Mouse (Mus musculus): ENCODE results near the gene Fam84b. TPM values are rescaled to one million over a fixed set of nuclear protein-coding genes. Genes with fewer than 3 reads are reported as not detected.
A peak's percentile ranks its signal among the peaks of the same experiment; 100 is the strongest.
"Not testable (repeated sequence)": the region's sequence is repeated elsewhere in the genome, so short reads cannot be mapped to it uniquely, and the experiment has no call there.

The Fam84b gene
- polyA plus RNA-seq, 1 experiment from 2014 or later, result 11.6 TPM

- 16% methylated on average over 3 of the region's 3 CpGs for WGBS
- ATAC-seq (ENCODE audit: insufficient number of reproducible peaks, insufficient read depth, low FRiP score, low TSS enrichment), result no peak
- Histone ChIP-seq H3K9ac (no peak overlapping the region), H3K9me3 (no peaks in the 10 kb centered on the region), H3K4me1 (peaks cover 16% of the 10 kb centered on the region; the same call in 1 of the 2 replicates), H3K27me3 (no peaks in the 10 kb centered on the region), H3K27ac (no peak overlapping the region), H3K4me2 (replicated peaks) (no peak overlapping the region), H3K4me3 (no peak overlapping the region), H3K36me3 (no peaks in the 10 kb centered on the region)
These were observed 7.7 kb downstream of the Fam84b start for GRCm38 (mm10) chr15:60845886-60846285.

GRCm38 (mm10) chr15:60841785-60842184, 11.8 kb downstream of the Fam84b start:
- no peak for ATAC-seq (ENCODE audit: insufficient number of reproducible peaks, insufficient read depth, low FRiP score, low TSS enrichment)
- no peak overlapping the region for H3K4me2 ChIP-seq (replicated peaks)

GRCm38 (mm10) chr15:60841312-60841711, 12.3 kb downstream of the Fam84b start:
- H3K4me1 ChIP-seq, result not testable (repeated sequence)

More at GRCm38 (mm10) chr15:60841785-60842184, 11.8 kb downstream of the Fam84b start:
- WGBS, result 18% methylated on average over 4 of the region's 4 CpGs
- Histone ChIP-seq H3K4me3 (no peak overlapping the region), H3K27ac (no peak overlapping the region), H3K4me1 (0 out of 2 replicates have a peak, but pooled peaks cover 11% of the 10 kb centered on the region), H3K9me3 (no peaks in the 10 kb centered on the region), H3K36me3 (no peaks in the 10 kb centered on the region), H3K9ac (no peak overlapping the region), H3K27me3 (no peaks in the 10 kb centered on the region)

GRCm38 (mm10) chr15:60840296-60840670, 13.3 kb downstream of the Fam84b start:
- H3K9me3 ChIP-seq, result no peaks in the 10 kb centered on the region
- no peaks in the 10 kb centered on the region for H3K27me3 ChIP-seq
- H3K27ac ChIP-seq, result no peak overlapping the region
- H3K4me3 ChIP-seq, result no peak overlapping the region
- 0 out of 2 replicates have a peak, but pooled peaks cover 8% of the 10 kb centered on the region for H3K4me1 ChIP-seq
- no peak for ATAC-seq (ENCODE audit: insufficient number of reproducible peaks, insufficient read depth, low FRiP score, low TSS enrichment)
- 30% methylated on average over 4 of the region's 4 CpGs for WGBS
- H3K4me2 ChIP-seq (replicated peaks), result no peak overlapping the region
- no peaks in the 10 kb centered on the region for H3K36me3 ChIP-seq
- H3K9ac ChIP-seq, result no peak overlapping the region

More at GRCm38 (mm10) chr15:60841312-60841711, 12.3 kb downstream of the Fam84b start:
- not testable (repeated sequence) for H3K4me3 ChIP-seq; H3K27me3 ChIP-seq; H3K9me3 ChIP-seq; H3K36me3 ChIP-seq; H3K27ac ChIP-seq; H3K9ac ChIP-seq; H3K4me2 ChIP-seq (replicated peaks)
- ATAC-seq (ENCODE audit: insufficient number of reproducible peaks, insufficient read depth, low FRiP score, low TSS enrichment), result 0 out of 2 replicates have a peak, but pooled peaks have one; percentile 39

DNA sequence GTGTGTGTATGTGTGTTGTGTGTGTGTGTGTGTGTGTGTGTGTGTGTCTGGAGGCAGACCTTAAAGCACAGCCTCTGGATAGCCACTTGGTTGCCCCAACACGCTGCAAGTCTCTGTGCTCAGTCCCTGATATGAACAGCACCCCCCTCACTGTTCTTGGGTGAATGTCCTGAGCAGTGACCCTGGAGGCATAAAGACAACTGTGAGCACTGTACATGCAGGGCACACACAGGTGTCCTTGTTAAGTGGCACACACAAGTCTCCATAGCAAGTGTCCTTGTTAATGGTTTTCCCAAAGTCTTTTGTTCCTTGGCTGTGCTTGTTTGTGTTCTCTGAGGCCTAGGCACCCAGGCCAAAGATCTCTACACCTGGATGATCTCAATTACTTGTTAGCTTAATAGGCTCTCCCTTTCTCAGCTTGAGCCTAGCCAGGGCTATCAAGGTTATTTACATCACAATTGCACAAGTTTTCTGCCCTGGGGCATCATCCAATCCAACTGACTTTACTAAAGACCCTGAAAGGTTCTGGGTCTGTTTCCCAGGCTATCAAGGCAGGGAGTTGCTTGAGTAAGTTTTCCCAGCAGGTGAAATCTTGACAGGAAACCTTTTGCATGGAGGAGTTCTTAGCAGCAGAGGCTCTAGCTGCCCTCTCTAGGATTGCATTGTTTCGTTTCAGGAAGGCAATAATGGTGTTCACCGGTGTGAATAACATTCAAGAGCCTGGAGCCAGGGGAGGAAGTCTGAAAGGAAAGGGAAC, 13.9 kb downstream of the Fam84b start:
- WGBS, result 28% methylated on average over 3 of the region's 3 CpGs
- Histone ChIP-seq H3K4me3 (no peak overlapping the region), H3K36me3 (no peaks in the 10 kb centered on the region), H3K27ac (no peak overlapping the region), H3K9me3 (no peaks in the 10 kb centered on the region), H3K9ac (no peak overlapping the region), H3K27me3 (no peaks in the 10 kb centered on the region), H3K4me2 (replicated peaks) (no peak overlapping the region), H3K4me1 (0 out of 2 replicates have a peak, but pooled peaks cover 8% of the 10 kb centered on the region)
- ATAC-seq (ENCODE audit: insufficient number of reproducible peaks, insufficient read depth, low FRiP score, low TSS enrichment), result no peak

- Histone ChIP-seq H3K27ac (no peak overlapping the region), H3K9me3 (no peaks in the 10 kb centered on the region), H3K4me2 (replicated peaks) (no peak overlapping the region), H3K9ac (no peak overlapping the region), H3K4me1 (0 out of 2 replicates have a peak, but pooled peaks cover 8% of the 10 kb centered on the region), H3K4me3 (no peak overlapping the region), H3K36me3 (no peaks in the 10 kb centered on the region), H3K27me3 (no peaks in the 10 kb centered on the region)
- ATAC-seq (ENCODE audit: insufficient number of reproducible peaks, insufficient read depth, low FRiP score, low TSS enrichment), result no peak
- WGBS, result 57% methylated on average over 8 of the region's 8 CpGs
These were observed 15.4 kb downstream of the Fam84b start for GRCm38 (mm10) chr15:60838135-60838534.

GRCm38 (mm10) chr15:60837719-60838118, 15.9 kb downstream of the Fam84b start:
- Histone ChIP-seq H3K4me2 (replicated peaks) (no peak overlapping the region), H3K9ac (no peak overlapping the region), H3K4me3 (no peak overlapping the region), H3K27ac (no peak overlapping the region), H3K4me1 (0 out of 2 replicates have a peak, but pooled peaks cover 8% of the 10 kb centered on the region), H3K27me3 (no peaks in the 10 kb centered on the region), H3K9me3 (no peaks in the 10 kb centered on the region), H3K36me3 (no peaks in the 10 kb centered on the region)
- no peak for ATAC-seq (ENCODE audit: insufficient number of reproducible peaks, insufficient read depth, low FRiP score, low TSS enrichment)
- WGBS, result 90% methylated on average over 9 of the region's 9 CpGs

- ATAC-seq (ENCODE audit: insufficient number of reproducible peaks, insufficient read depth, low FRiP score, low TSS enrichment), result no peak
- WGBS, result 77% methylated on average over 4 of the region's 4 CpGs
These were observed 17.3 kb downstream of the Fam84b start for GRCm38 (mm10) chr15:60836321-60836720.

GRCm38 (mm10) chr15:60834598-60835571, 18.7 kb downstream of the Fam84b start:
- no peak for ATAC-seq (ENCODE audit: insufficient number of reproducible peaks, insufficient read depth, low FRiP score, low TSS enrichment)
- no peak overlapping the region for H3K27ac ChIP-seq
- no peaks in the 10 kb centered on the region for H3K27me3 ChIP-seq
- H3K4me3 ChIP-seq, result no peak overlapping the region
- 87% methylated on average over 5 of the region's 5 CpGs for WGBS
- H3K4me1 ChIP-seq, result 0 out of 2 replicates have a peak, but pooled peaks cover 7% of the 10 kb centered on the region
- H3K36me3 ChIP-seq, result no peaks in the 10 kb centered on the region
- no peak overlapping the region for H3K4me2 ChIP-seq (replicated peaks)
- H3K9ac ChIP-seq, result no peak overlapping the region
- no peaks in the 10 kb centered on the region for H3K9me3 ChIP-seq

More at GRCm38 (mm10) chr15:60836321-60836720, 17.3 kb downstream of the Fam84b start:
- Histone ChIP-seq H3K27ac (no peak overlapping the region), H3K9ac (no peak overlapping the region), H3K9me3 (no peaks in the 10 kb centered on the region), H3K4me1 (0 out of 2 replicates have a peak, but pooled peaks cover 5% of the 10 kb centered on the region), H3K27me3 (no peaks in the 10 kb centered on the region), H3K4me3 (no peak overlapping the region), H3K36me3 (no peaks in the 10 kb centered on the region), H3K4me2 (replicated peaks) (no peak overlapping the region)

- Histone ChIP-seq H3K4me2 (replicated peaks) (no peak overlapping the region), H3K27ac (no peak overlapping the region), H3K9me3 (no peaks in the 10 kb centered on the region), H3K4me3 (no peak overlapping the region), H3K27me3 (no peaks in the 10 kb centered on the region), H3K4me1 (0 out of 2 replicates have a peak, but pooled peaks cover 8% of the 10 kb centered on the region), H3K36me3 (no peaks in the 10 kb centered on the region), H3K9ac (no peak overlapping the region)
- 25% methylated on average over 2 of the region's 2 CpGs for WGBS
- ATAC-seq (ENCODE audit: insufficient number of reproducible peaks, insufficient read depth, low FRiP score, low TSS enrichment), result no peak
These were observed 19.9 kb downstream of the Fam84b start for GRCm38 (mm10) chr15:60833476-60834218.

DNA sequence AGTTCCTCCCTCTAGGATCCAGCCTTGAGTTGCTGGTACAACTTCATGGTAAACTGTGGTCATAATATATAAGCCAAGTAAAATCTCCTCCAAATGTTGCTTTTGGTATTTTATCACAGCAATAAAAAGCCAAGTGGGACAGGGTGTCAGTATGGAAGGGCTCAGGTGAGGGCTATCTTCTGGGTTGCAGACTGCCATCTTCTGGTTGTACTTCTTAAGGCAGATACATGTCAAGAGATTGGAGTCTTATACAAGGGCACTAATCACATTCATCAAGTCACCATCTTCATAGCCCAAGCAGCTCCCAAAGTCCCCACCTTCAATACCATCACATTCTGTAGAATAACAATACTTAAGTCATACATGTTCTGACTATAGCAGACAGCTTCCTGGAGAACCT, 21.0 kb downstream of the Fam84b start:
- no peaks in the 10 kb centered on the region for H3K36me3 ChIP-seq
- no peaks in the 10 kb centered on the region for H3K27me3 ChIP-seq
- no peak overlapping the region for H3K4me3 ChIP-seq
- 0 out of 2 replicates have a peak, but pooled peaks cover 8% of the 10 kb centered on the region for H3K4me1 ChIP-seq
- H3K4me2 ChIP-seq (replicated peaks), result no peak overlapping the region
- no peaks in the 10 kb centered on the region for H3K9me3 ChIP-seq
- no peak overlapping the region for H3K9ac ChIP-seq
- H3K27ac ChIP-seq, result no peak overlapping the region
- no peak for ATAC-seq (ENCODE audit: insufficient number of reproducible peaks, insufficient read depth, low FRiP score, low TSS enrichment)

Data from embryonic facial prominence, embryonic 12.5 days (tissue).